Mouse (Mus musculus) heart, embryonic 16.5 days (tissue): Measurements from ENCODE around the gene Bud31. TPM values are rescaled to one million over a fixed set of nuclear protein-coding genes. Genes with fewer than 3 reads are reported as not detected.

Experiments
- polyA plus RNA-seq: library from polyadenylated mRNA; unstranded; fragments of >200 nt; fragmentation: Nextera tagmentation; extraction: Ambion mirVana; gene quantifications from 2 replicates; pipeline ENCODE4 v1.2.1, GENCODE M21; 2015

Gene Bud31
- polyA plus RNA-seq, 1 experiment from 2014 or later: 134 TPM

Other genes starting within 250 kb of the Bud31 start
- 9.3 and 13.5 TPM in 2 replicates for gene Smurf1, start 174.5 kb upstream of the Bud31 start, polyA plus RNA-seq
- gene Gm4871, start 107.6 kb upstream of the Bud31 start, polyA plus RNA-seq: not detected in 2 replicates
- not detected in 2 replicates for gene 1700018F24Rik, start 97.4 kb upstream of the Bud31 start, polyA plus RNA-seq
- 91.5 and 93.7 TPM in 2 replicates for gene Arpc1a, start 56.5 kb upstream of the Bud31 start, polyA plus RNA-seq
- gene Kpna7, start 56.3 kb upstream of the Bud31 start, polyA plus RNA-seq: 0.11 TPM in 1 of 2 replicates, not detected in the other
- gene Arpc1b, start 26.1 kb upstream of the Bud31 start, polyA plus RNA-seq: 263 and 300 TPM in 2 replicates
- 46.0 and 49.8 TPM in 2 replicates for gene Pdap1, start 124 bp upstream of the Bud31 start, polyA plus RNA-seq
- 16.4 and 17.2 TPM in 2 replicates for gene Ptcd1, start 26.7 kb downstream of the Bud31 start, polyA plus RNA-seq
- 25.9 and 26.5 TPM in 2 replicates for gene Cpsf4, start 26.9 kb downstream of the Bud31 start, polyA plus RNA-seq
- gene Atp5j2, start 51.7 kb downstream of the Bud31 start, polyA plus RNA-seq: 1,156 and 1,380 TPM in 2 replicates
- gene Zkscan14, start 61.5 kb downstream of the Bud31 start, polyA plus RNA-seq: 7.0 and 8.0 TPM in 2 replicates
- gene Zkscan5, start 64.2 kb downstream of the Bud31 start, polyA plus RNA-seq: 9.8 and 9.9 TPM in 2 replicates
- 30.0 and 31.9 TPM in 2 replicates for gene Zfp655, start 91.4 kb downstream of the Bud31 start, polyA plus RNA-seq
- gene Zscan25, start 140.1 kb downstream of the Bud31 start, polyA plus RNA-seq: 0.51 and 0.64 TPM in 2 replicates
- gene Cyp3a57, start 204.9 kb downstream of the Bud31 start, polyA plus RNA-seq: not detected in 2 replicates